Mouse (Mus musculus): ENCODE data around the gene Arrdc2.

- TF ChIP-seq ZNF384 (IDR thresholded peaks at IDR 0.05; ENCODE audit: low read depth, low read length) (no peak), HCFC1 (IDR thresholded peaks at IDR 0.05; ENCODE audit: borderline replicate concordance, insufficient read depth, low read length) (no peak), ZC3H11A (IDR thresholded peaks at IDR 0.05; ENCODE audit: borderline replicate concordance, low read depth, low read length) (no peak), MAFK (IDR thresholded peaks at IDR 0.05; ENCODE audit: insufficient read depth, low read depth, low read length) (peak; percentile 61; the same call in 1 of the 2 replicates)
Measured at GRCm38 (mm10) chr8:70810962-70811680, 28.4 kb downstream of the Arrdc2 start.

Measured in ES-E14 (cell line).